Mouse (Mus musculus) megakaryocyte progenitor cell, adult 5-6 weeks (primary cell): ENCODE data around the gene Ubox5. TPM values are rescaled to one million over a fixed set of nuclear protein-coding genes. Genes with fewer than 3 reads are reported as not detected.
"Not testable (repeated sequence)": the region's sequence is repeated elsewhere in the genome, so short reads cannot be mapped to it uniquely, and the experiment has no call there.

Experiments used
- ATAC-seq: replicated peaks from 2 replicates; pipeline ENCODE4 v1.8.0; 2016; ENCODE audit warnings: mild to moderate bottlenecking, moderate TSS enrichment, inconsistent platforms; ENCODE audit not compliant: poor library complexity
- total RNA-seq, 2 experiments: library from RNA; stranded (forward) in 1 of 2; stranded (reverse) in 1 of 2; fragments of 157-497, 149-512 nt in 1 of 2; fragments of 200-1000 nt in 1 of 2; gene quantifications; 2 replicates each; pipeline versions ENCODE4 v1.2.3 to v1.2.4; 2015 to 2017

Gene Ubox5
- total RNA-seq (2015) (5.7 and 9.3 TPM in 2 replicates), total RNA-seq (2017) (7.1 and 7.3 TPM in 2 replicates)

- peak; percentile 83 for ATAC-seq
Observed at GRCm38 (mm10) chr2:130629839-130630203, at the start of gene Ubox5, which contains the start of gene Fastkd5. Gene Ubox5, minus strand, starts transcription at chr2:130630038. Gene Fastkd5, minus strand, starts transcription at chr2:130630027.

GRCm38 (mm10) chr2:130679154-130679553 lies 49.3 kb upstream of the Ubox5 start:
- no peak for ATAC-seq

- no peak for ATAC-seq
Observed at GRCm38 (mm10) chr2:130677211-130677610, 47.4 kb upstream of the Ubox5 start.

GRCm38 (mm10) chr2:130667559-130667958 lies 37.7 kb upstream of the Ubox5 start, which contains the start of gene Itpa:
Gene Itpa, plus strand, starts transcription at chr2:130667610.
- peak; percentile 72 for ATAC-seq

GRCm38 (mm10) chr2:130664102-130664701 lies 34.4 kb upstream of the Ubox5 start, which contains the start of gene Ddrgk1:
Gene Ddrgk1, minus strand, starts transcription at chr2:130664659.
- ATAC-seq: peak; percentile 76

GRCm38 (mm10) chr2:130663342-130663741 lies 33.5 kb upstream of the Ubox5 start:
- no peak for ATAC-seq

GRCm38 (mm10) chr2:130658530-130658929 lies 28.7 kb upstream of the Ubox5 start:
- ATAC-seq: no peak

- no peak for ATAC-seq
Observed at GRCm38 (mm10) chr2:130657541-130657940, 27.7 kb upstream of the Ubox5 start.

GRCm38 (mm10) chr2:130656536-130656935 lies 26.7 kb upstream of the Ubox5 start:
- no peak for ATAC-seq

GRCm38 (mm10) chr2:130655660-130656339 lies 26.0 kb upstream of the Ubox5 start:
- ATAC-seq: peak; percentile 64

GRCm38 (mm10) chr2:130653760-130654159 lies 23.9 kb upstream of the Ubox5 start:
- peak; percentile 75 for ATAC-seq

GRCm38 (mm10) chr2:130653303-130653702 lies 23.5 kb upstream of the Ubox5 start:
- no peak for ATAC-seq

GRCm38 (mm10) chr2:130649028-130649427 lies 19.2 kb upstream of the Ubox5 start:
- not testable (repeated sequence) for ATAC-seq

- no peak for ATAC-seq
Observed at GRCm38 (mm10) chr2:130645198-130645597, 15.4 kb upstream of the Ubox5 start.

GRCm38 (mm10) chr2:130642684-130643369 lies 13.0 kb upstream of the Ubox5 start, which contains the start of gene Lzts3:
Gene Lzts3, minus strand, starts transcription at chr2:130642803.
- peak; percentile 93 for ATAC-seq

- ATAC-seq: no peak; the same call in 1 of the 2 replicates
Observed at GRCm38 (mm10) chr2:130642197-130642660, 12.4 kb upstream of the Ubox5 start.

GRCm38 (mm10) chr2:130641351-130642025 lies 11.7 kb upstream of the Ubox5 start:
- ATAC-seq: no peak

- no peak for ATAC-seq
Observed at GRCm38 (mm10) chr2:130639276-130639675, 9.4 kb upstream of the Ubox5 start.

GRCm38 (mm10) chr2:130638101-130638611 lies 8.3 kb upstream of the Ubox5 start:
- ATAC-seq: no peak

- peak; percentile 79 for ATAC-seq
Observed at GRCm38 (mm10) chr2:130635847-130636246, 6.0 kb upstream of the Ubox5 start.
